Mouse (Mus musculus) MEL (cell line): Measurements from ENCODE around the gene Hacd2. TPM values are rescaled to one million over a fixed set of nuclear protein-coding genes. Genes with fewer than 3 reads are reported as not detected.

Experiments
- DNase-seq: peaks from one replicate; pipeline ENCODE4 v3.0.0; 2011; ENCODE audit warnings: low read depth, low spot score
- H3K27ac ChIP-seq: 2 replicates; pipeline ENCODE4 v1.5.1; 2012; ENCODE audit warnings: low read depth, mild to moderate bottlenecking, control low read depth, low read length, moderate library complexity; ENCODE audit not compliant: control insufficient read depth
- H3K27me3 ChIP-seq, 2 experiments: fragments of 150-350 bp in 1 of 2; sonication (generic) in 1 of 2; 2 replicates each; pipeline ENCODE4 v1.6.1; 2012; ENCODE audit warnings: low read length in 2 of 2, mild to moderate bottlenecking in 2 of 2, improper control_type of control experiment in 1 of 2, moderate library complexity in 1 of 2; ENCODE audit not compliant: insufficient read depth in 2 of 2, control insufficient read depth in 1 of 2
- H3K36me3 ChIP-seq, 2 experiments: 2 replicates each; pipeline ENCODE4 v1.6.1; 2012 to 2014; ENCODE audit warnings: low read length in 2 of 2, improper control_type of control experiment in 1 of 2, inconsistent platforms in 1 of 2, mild to moderate bottlenecking in 1 of 2; ENCODE audit not compliant: insufficient read depth in 2 of 2, control insufficient read depth in 1 of 2
- H3K4me1 ChIP-seq, 2 experiments: fragments of 150-350 bp in 1 of 2; sonication (generic) in 1 of 2; 2 replicates each; pipeline ENCODE4 v1.6.1; 2012; ENCODE audit warnings: low read length in 2 of 2, improper control_type of control experiment in 1 of 2, mild to moderate bottlenecking in 1 of 2; ENCODE audit not compliant: insufficient read depth in 2 of 2, control insufficient read depth in 1 of 2
- H3K4me3 ChIP-seq, 2 experiments: fragments of 150-350 bp in 1 of 2; sonication (generic) in 1 of 2; 2 replicates each; pipeline ENCODE4 v1.5.1; 2012; ENCODE audit warnings: low read depth in 2 of 2, low read length in 2 of 2, mild to moderate bottlenecking in 2 of 2, moderate library complexity in 2 of 2, control low read depth in 1 of 2, improper control_type of control experiment in 1 of 2; ENCODE audit not compliant: control insufficient read depth in 1 of 2, insufficient read depth in 1 of 2
- H3K79me2 ChIP-seq: 2 replicates; pipeline ENCODE4 v1.6.1; 2012; ENCODE audit warnings: mild to moderate bottlenecking, low read length, moderate library complexity; ENCODE audit not compliant: control insufficient read depth, poor library complexity, insufficient read depth
- H3K9ac ChIP-seq: 2 replicates; pipeline ENCODE4 v1.6.1; 2012; ENCODE audit warnings: low read depth, mild to moderate bottlenecking, control low read depth, low read length, moderate library complexity; ENCODE audit not compliant: control insufficient read depth, poor library complexity, severe bottlenecking
- H3K9me3 ChIP-seq: fragments of 150-350 bp; sonication (generic); replicated peaks from 2 replicates; pipeline ENCODE4 v1.6.1; 2012; ENCODE audit warnings: mild to moderate bottlenecking, low read length, improper control_type of control experiment, moderate library complexity; ENCODE audit not compliant: insufficient read depth
- BHLHE40 ChIP-seq: IDR thresholded peaks from 2 replicates; pipeline ENCODE4 v1.6.1; 2012; ENCODE audit warnings: low read depth, mild to moderate bottlenecking, inconsistent platforms, low read length, improper control_type of control experiment, borderline replicate concordance
- CHD1 ChIP-seq: IDR thresholded peaks from 2 replicates; pipeline ENCODE4 v1.6.1; 2012; ENCODE audit warnings: low read depth, mild to moderate bottlenecking, inconsistent platforms, low read length, improper control_type of control experiment
- CHD2 ChIP-seq: IDR thresholded peaks from 2 replicates; pipeline ENCODE4 v1.6.1; 2011; ENCODE audit warnings: low read length, improper control_type of control experiment
- CTCF ChIP-seq, 3 experiments: IDR thresholded peaks in 2 of 3; conservative IDR thresholded peaks in 1 of 3; 2 replicates each; pipeline ENCODE4 v1.5.1; 2011 to 2012; ENCODE audit warnings: low read length in 3 of 3, low read depth in 2 of 3, mild to moderate bottlenecking in 2 of 3, improper control_type of control experiment in 1 of 3, inconsistent platforms in 1 of 3, mixed read lengths in 1 of 3, moderate library complexity in 1 of 3; ENCODE audit not compliant: control insufficient read depth in 1 of 3, insufficient read depth in 1 of 3, poor library complexity in 1 of 3, severe bottlenecking in 1 of 3
- E2F4 ChIP-seq: IDR thresholded peaks from 2 replicates; pipeline ENCODE4 v1.6.1; 2011; ENCODE audit warnings: low read depth, low read length, improper control_type of control experiment, borderline replicate concordance
- EP300 ChIP-seq, 2 experiments: IDR thresholded peaks; 2 replicates each; pipeline ENCODE4 v1.6.1; 2011; ENCODE audit warnings: improper control_type of control experiment in 2 of 2, low read length in 2 of 2, low read depth in 1 of 2, mild to moderate bottlenecking in 1 of 2
- ETS1 ChIP-seq: IDR thresholded peaks from 2 replicates; pipeline ENCODE4 v1.6.1; 2012; ENCODE audit warnings: low read depth, mild to moderate bottlenecking, inconsistent platforms, low read length, improper control_type of control experiment, moderate library complexity
- GABPA ChIP-seq: IDR thresholded peaks from 2 replicates; pipeline ENCODE4 v1.6.1; 2012; ENCODE audit warnings: low read depth, mild to moderate bottlenecking, inconsistent platforms, low read length, improper control_type of control experiment, moderate library complexity
- GATA1 ChIP-seq: IDR thresholded peaks from 2 replicates; pipeline ENCODE4 v1.6.1; 2011; ENCODE audit warnings: low read depth, low read length, improper control_type of control experiment
- HCFC1 ChIP-seq: IDR thresholded peaks from 2 replicates; pipeline ENCODE4 v1.6.1; 2012; ENCODE audit warnings: low read depth, mild to moderate bottlenecking, inconsistent platforms, low read length, improper control_type of control experiment, moderate library complexity
- JUND ChIP-seq: IDR thresholded peaks from 2 replicates; pipeline ENCODE4 v1.6.1; 2011; ENCODE audit warnings: low read depth, mild to moderate bottlenecking, improper control_type of control experiment, low read length
- KAT2A ChIP-seq: conservative IDR thresholded peaks from 2 replicates; pipeline ENCODE4 v1.6.1; 2012; ENCODE audit warnings: low read depth, low read length, improper control_type of control experiment, inconsistent platforms
- MAX ChIP-seq: IDR thresholded peaks from 2 replicates; pipeline ENCODE4 v1.6.1; 2011; ENCODE audit warnings: low read length, improper control_type of control experiment
- MAZ ChIP-seq: IDR thresholded peaks from 2 replicates; pipeline ENCODE4 v1.6.1; 2012; ENCODE audit warnings: low read depth, mild to moderate bottlenecking, inconsistent platforms, low read length, improper control_type of control experiment
- MXI1 ChIP-seq: IDR thresholded peaks from 2 replicates; pipeline ENCODE4 v1.6.1; 2011; ENCODE audit warnings: mild to moderate bottlenecking, low read depth, low read length, improper control_type of control experiment
- MYB ChIP-seq: IDR thresholded peaks from 2 replicates; pipeline ENCODE4 v1.6.1; 2011; ENCODE audit warnings: mild to moderate bottlenecking, low read depth, low read length, improper control_type of control experiment
- MYC ChIP-seq: IDR thresholded peaks from 2 replicates; pipeline ENCODE4 v1.6.1; 2011; ENCODE audit warnings: low read depth, mild to moderate bottlenecking, low read length, improper control_type of control experiment, moderate library complexity
- NELFE ChIP-seq: IDR thresholded peaks from 2 replicates; pipeline ENCODE4 v1.6.1; 2011; ENCODE audit warnings: low read depth, low read length, improper control_type of control experiment
- NRF1 ChIP-seq: IDR thresholded peaks from 2 replicates; pipeline ENCODE4 v1.6.1; 2014; ENCODE audit warnings: low read depth, mild to moderate bottlenecking, inconsistent platforms, low read length, improper control_type of control experiment, moderate library complexity; ENCODE audit not compliant: poor library complexity, insufficient read depth, severe bottlenecking
- POLR2AphosphoS2 ChIP-seq: IDR thresholded peaks from 2 replicates; pipeline ENCODE4 v1.6.1; 2011; ENCODE audit warnings: low read length, improper control_type of control experiment
- POLR2AphosphoS5 ChIP-seq: IDR thresholded peaks from 2 replicates; pipeline ENCODE4 v1.6.1; 2012; ENCODE audit warnings: low read depth, borderline replicate concordance, mild to moderate bottlenecking, inconsistent platforms, low read length, moderate library complexity, mixed read lengths
- RAD21 ChIP-seq: IDR thresholded peaks from 2 replicates; pipeline ENCODE4 v1.6.1; 2011; ENCODE audit warnings: mild to moderate bottlenecking, low read depth, low read length, improper control_type of control experiment
- RCOR1 ChIP-seq: IDR thresholded peaks from 2 replicates; pipeline ENCODE4 v1.6.1; 2012; ENCODE audit warnings: low read depth, mild to moderate bottlenecking, inconsistent platforms, low read length, improper control_type of control experiment
- SIN3A ChIP-seq: IDR thresholded peaks from 2 replicates; pipeline ENCODE4 v1.6.1; 2012; ENCODE audit warnings: low read length, improper control_type of control experiment, inconsistent platforms
- SMC3 ChIP-seq: IDR thresholded peaks from 2 replicates; pipeline ENCODE4 v1.6.1; 2011; ENCODE audit warnings: low read depth, low read length, improper control_type of control experiment
- TAL1 ChIP-seq: IDR thresholded peaks from 2 replicates; pipeline ENCODE4 v1.6.1; 2012; ENCODE audit warnings: mild to moderate bottlenecking, inconsistent platforms, low read length, moderate library complexity, mixed read lengths
- TBP ChIP-seq: IDR thresholded peaks from 2 replicates; pipeline ENCODE4 v1.8.0; 2011; ENCODE audit warnings: low read depth, low read length, improper control_type of control experiment
- TCF12 ChIP-seq: IDR thresholded peaks from 2 replicates; pipeline ENCODE4 v1.6.1; 2014; ENCODE audit warnings: low read depth, mild to moderate bottlenecking, inconsistent platforms, low read length, improper control_type of control experiment, moderate library complexity
- UBTF ChIP-seq: IDR thresholded peaks from 2 replicates; pipeline ENCODE4 v1.6.1; 2012; ENCODE audit warnings: low read depth, mild to moderate bottlenecking, inconsistent platforms, low read length, improper control_type of control experiment, moderate library complexity, borderline replicate concordance; ENCODE audit not compliant: insufficient read depth
- USF1 ChIP-seq: IDR thresholded peaks from 2 replicates; pipeline ENCODE4 v1.6.1; 2014; ENCODE audit warnings: low read depth, mild to moderate bottlenecking, inconsistent platforms, low read length, improper control_type of control experiment, moderate library complexity
- USF2 ChIP-seq, 2 experiments: IDR thresholded peaks; 2 replicates each; pipeline ENCODE4 v1.6.1; 2011 to 2012; ENCODE audit warnings: improper control_type of control experiment in 2 of 2, low read length in 2 of 2, borderline replicate concordance in 1 of 2, inconsistent platforms in 1 of 2, low read depth in 1 of 2, mild to moderate bottlenecking in 1 of 2; ENCODE audit not compliant: insufficient read depth in 1 of 2
- ZC3H11A ChIP-seq: IDR thresholded peaks from 2 replicates; pipeline ENCODE4 v1.6.1; 2012; ENCODE audit warnings: low read depth, mild to moderate bottlenecking, inconsistent platforms, low read length, improper control_type of control experiment
- ZMIZ1 ChIP-seq: IDR thresholded peaks from 2 replicates; pipeline ENCODE4 v1.6.1; 2012; ENCODE audit warnings: low read depth, mild to moderate bottlenecking, inconsistent platforms, low read length, improper control_type of control experiment, moderate library complexity
- ZNF384 ChIP-seq: IDR thresholded peaks from 2 replicates; pipeline ENCODE4 v1.6.1; 2012; ENCODE audit warnings: low read depth, mild to moderate bottlenecking, inconsistent platforms, low read length, improper control_type of control experiment
- polyA plus RNA-seq, 2 experiments: library from polyadenylated mRNA; stranded (reverse) in 1 of 2; unstranded in 1 of 2; fragments of >175 nt in 1 of 2; fragments of >200 nt in 1 of 2; gene quantifications; 2 replicates each; pipeline versions ENCODE4 v1.2.1 to v1.2.4; 2012; ENCODE audit warnings: low replicate concordance in 2 of 2, low read depth in 1 of 2; ENCODE audit not compliant: insufficient read length in 2 of 2, insufficient read depth in 1 of 2, missing spikeins in 1 of 2
- total RNA-seq: library from RNA; depleted of rRNA; stranded (reverse); fragments of 300-350 nt; gene quantifications from 2 replicates; pipeline ENCODE4 v1.2.3, GENCODE M21; 2012; rRNA removed

Gene Hacd2
- total RNA-seq (13.4 and 16.9 TPM in 2 replicates), polyA plus RNA-seq (10 to 100 TPM in 1 of 2 experiments, not detected in 1; 40.3 TPM)

DNA sequence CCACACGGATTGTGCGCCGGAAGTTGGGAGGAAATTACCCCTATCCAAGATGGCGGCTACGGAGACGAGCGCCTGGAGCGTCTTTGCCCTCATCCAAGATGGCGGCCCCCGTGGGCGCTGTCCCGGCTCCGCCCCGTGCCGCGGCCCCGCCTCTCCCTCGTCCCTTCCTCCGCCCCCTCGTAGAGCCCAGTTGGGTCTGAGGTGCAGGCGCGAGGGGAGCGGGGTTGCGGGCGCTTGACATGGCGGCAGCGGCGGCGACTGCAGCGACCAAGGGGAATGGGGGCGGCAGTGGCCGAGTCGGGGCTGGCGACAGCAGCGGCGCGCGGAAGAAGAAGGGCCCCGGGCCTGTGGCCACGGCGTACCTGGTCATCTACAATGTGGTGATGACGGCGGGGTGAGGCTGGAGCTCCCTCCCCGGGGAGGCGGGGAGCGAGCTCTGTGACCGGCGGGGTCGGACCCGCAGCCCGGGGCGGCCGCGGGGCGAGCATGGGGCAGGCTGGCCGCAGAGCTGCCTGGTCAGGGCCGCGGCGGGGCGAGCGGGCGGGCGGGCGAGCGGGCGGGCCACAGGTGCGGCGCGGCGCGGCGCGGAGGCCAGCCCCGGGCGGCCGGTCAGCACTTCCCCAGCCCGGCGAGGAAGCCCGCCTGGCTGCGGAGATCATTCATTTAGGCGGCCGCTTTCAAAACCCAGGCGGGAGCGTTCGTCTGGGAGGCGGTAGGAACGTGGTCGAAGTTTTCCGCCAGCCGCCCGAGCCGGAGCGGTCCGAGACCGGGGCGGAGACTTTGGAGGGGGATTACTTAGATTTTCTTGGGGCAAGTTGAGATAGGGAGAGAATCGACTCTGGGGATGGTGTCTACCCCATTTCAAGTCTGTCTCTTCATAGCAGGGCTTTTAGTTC is at the start of gene Hacd2:
Gene Hacd2 (plus strand): TSS at position 187 of the 896 bp plus-strand sequence.
- peak within 1 kb of the TSS; percentile 23 for H3K27ac ChIP-seq
- peak; percentile 95 for DNase-seq
- peak within 1 kb of the TSS; percentile 93 for H3K9ac ChIP-seq
- peak within 1 kb of the TSS; percentile 75 to 90 for H3K4me3 ChIP-seq
- peaks cover 0 to 2% of the 10 kb centered on the region in 2 experiments; a peak in 1 of 4 replicates for H3K4me1 ChIP-seq
- peaks cover 9% of the 10 kb centered on the region for H3K79me2 ChIP-seq
- H3K36me3 ChIP-seq: peaks cover 0 to 9% of the 10 kb centered on the region in 2 experiments; a peak in 2 of 4 replicates
- H3K9me3 ChIP-seq: no peaks in the 10 kb centered on the region
- H3K27me3 ChIP-seq: no peaks in the 10 kb centered on the region
- TF ChIP-seq MYB (no peak), UBTF (0 out of 2 replicates have a peak, but pooled peaks have one; percentile 37), BHLHE40 (no peak), MAX (peak; percentile 32; the same call in 1 of the 2 replicates), CTCF (IDR thresholded peaks at IDR 0.05 in 2 of 3, conservative IDR thresholded peaks at IDR 0.05 in 1 of 3; ENCODE audit: control insufficient read depth in 1 of 3, insufficient read depth in 1 of 3, low read depth in 2 of 3, low read length in 3 of 3, poor library complexity in 1 of 3, severe bottlenecking in 1 of 3) (no peak), EP300 (IDR thresholded peaks at IDR 0.05; ENCODE audit: low read depth in 1 of 2, low read length in 2 of 2) (0 out of 4 replicates have a peak, but pooled peaks of 1 of the 2 experiments have one; percentile 6), CHD2 (no peak), NELFE (peak; percentile 77), ETS1 (no peak), SMC3 (no peak), ZNF384 (no peak; the same call in 1 of the 2 replicates), POLR2AphosphoS5 (no peak), HCFC1 (peak; percentile 98), MAZ (no peak; the same call in 1 of the 2 replicates), SIN3A (peak; percentile 72; the same call in 1 of the 2 replicates), MXI1 (peak; percentile 58; the same call in 1 of the 2 replicates), RCOR1 (peak; percentile 89), USF1 (0 out of 2 replicates have a peak, but pooled peaks have one; percentile 29), RAD21 (no peak), POLR2AphosphoS2 (peak; percentile 68; the same call in 1 of the 2 replicates), TAL1 (no peak), GATA1 (no peak), ZC3H11A (no peak), NRF1 (peak; percentile 62), TBP (no peak; the same call in none of the 2 replicates), ZMIZ1 (no peak), MYC (no peak), USF2 (IDR thresholded peaks at IDR 0.05; ENCODE audit: borderline replicate concordance in 1 of 2, insufficient read depth in 1 of 2, low read depth in 1 of 2, low read length in 2 of 2) (no peak), E2F4 (no peak), CHD1 (no peak), JUND (no peak), GABPA (no peak), TCF12 (peak; percentile 66; the same call in 1 of the 2 replicates), KAT2A (peak; percentile 80)
